Mouse (Mus musculus) hindbrain, embryonic 16.5 days (tissue): ENCODE measurements around the gene Galnt2. TPM values are rescaled to one million over a fixed set of nuclear protein-coding genes. Genes with fewer than 3 reads are reported as not detected.

Experiments used
- ATAC-seq: fragments of 200-750 bp; cut with Nextera tagmentation; 2 replicates; pipeline ENCODE4 v1.8.0; 2017; ENCODE audit warnings: moderate TSS enrichment, moderate library complexity
- H3K27ac ChIP-seq: fragments of 300-500 bp; sonication (generic); 2 replicates; pipeline ENCODE4 v1.5.1; 2014; ENCODE audit warnings: low read depth, mild to moderate bottlenecking, control low read depth, low read length, moderate library complexity
- H3K27me3 ChIP-seq: fragments of 300-500 bp; sonication (generic); replicated peaks from 2 replicates; pipeline ENCODE4 v1.6.1; 2014; ENCODE audit warnings: low read length; ENCODE audit not compliant: control insufficient read depth, insufficient read depth
- H3K36me3 ChIP-seq: fragments of 300-500 bp; sonication (generic); 2 replicates; pipeline ENCODE4 v1.6.1; 2014; ENCODE audit warnings: mild to moderate bottlenecking, low read length, moderate library complexity, mixed read lengths; ENCODE audit not compliant: control insufficient read depth, insufficient read depth
- H3K4me1 ChIP-seq: fragments of 300-500 bp; sonication (generic); 2 replicates; pipeline ENCODE4 v1.6.1; 2014; ENCODE audit warnings: low read depth, low read length; ENCODE audit not compliant: control insufficient read depth, insufficient read depth
- H3K4me2 ChIP-seq: fragments of 300-500 bp; sonication (generic); 2 replicates; pipeline ENCODE4 v1.6.1; 2014; ENCODE audit warnings: mild to moderate bottlenecking, low read length, control low read depth, moderate library complexity
- H3K4me3 ChIP-seq: fragments of 300-500 bp; sonication (generic); 2 replicates; pipeline ENCODE4 v1.5.1; 2014; ENCODE audit warnings: mild to moderate bottlenecking, low read length, control low read depth, moderate library complexity
- H3K9ac ChIP-seq: fragments of 300-500 bp; sonication (generic); 2 replicates; pipeline ENCODE4 v1.6.1; 2014; ENCODE audit warnings: low read depth, mild to moderate bottlenecking, control low read depth, low read length, moderate library complexity
- H3K9me3 ChIP-seq: fragments of 300-500 bp; sonication (generic); 2 replicates; pipeline ENCODE4 v1.6.1; 2014; ENCODE audit warnings: mild to moderate bottlenecking, low read length, moderate library complexity; ENCODE audit not compliant: control insufficient read depth
- WGBS: fragments of 180-500 bp; shearing (Covaris S2); extraction: QIAGEN DNeasy Blood & Tissue Kit; methylation state at CpG from one replicate; pipeline ENCODE4 v1.1.7; 2014; 5-methylcytosine and 5-hydroxymethylcytosine counted together
- polyA plus RNA-seq: library from polyadenylated mRNA; unstranded; fragments of >200 nt; fragmentation: Nextera tagmentation; extraction: Ambion mirVana; gene quantifications from 2 replicates; pipeline ENCODE4 v1.2.1, GENCODE M21; 2015

The Galnt2 gene
- polyA plus RNA-seq, 1 experiment from 2014 or later, result 33.8 TPM

GRCm38 (mm10) chr8:124331706-124332105, 100.5 kb downstream of the Galnt2 start:
- Histone ChIP-seq H3K4me1 (no peaks in the 10 kb centered on the region), H3K4me2 (no peak overlapping the region), H3K9me3 (no peaks in the 10 kb centered on the region), H3K9ac (no peak overlapping the region), H3K4me3 (no peak overlapping the region), H3K27me3 (no peaks in the 10 kb centered on the region), H3K36me3 (peaks cover 30% of the 10 kb centered on the region), H3K27ac (no peak overlapping the region)
- 58% methylated on average over 11 of the region's 11 CpGs for WGBS
- ATAC-seq, result no peak

GRCm38 (mm10) chr8:124336302-124336701, 105.1 kb downstream of the Galnt2 start:
- 94% methylated on average over 13 of the region's 13 CpGs for WGBS
- ATAC-seq, result no peak
- no peak overlapping the region for H3K4me3 ChIP-seq
- H3K4me2 ChIP-seq, result no peak overlapping the region
- H3K9ac ChIP-seq, result no peak overlapping the region
- H3K27ac ChIP-seq, result no peak overlapping the region
- no peaks in the 10 kb centered on the region for H3K27me3 ChIP-seq
- no peaks in the 10 kb centered on the region for H3K9me3 ChIP-seq
- H3K36me3 ChIP-seq, result peaks cover 45% of the 10 kb centered on the region
- H3K4me1 ChIP-seq, result peaks cover 6% of the 10 kb centered on the region

- no peak overlapping the region for H3K9ac ChIP-seq
- H3K4me2 ChIP-seq, result no peak overlapping the region
- 85% methylated on average over 3 of the region's 3 CpGs for WGBS
- H3K4me1 ChIP-seq, result peaks cover 6% of the 10 kb centered on the region
- no peak overlapping the region for H3K4me3 ChIP-seq
- no peaks in the 10 kb centered on the region for H3K27me3 ChIP-seq
- H3K36me3 ChIP-seq, result peaks cover 40% of the 10 kb centered on the region
- H3K9me3 ChIP-seq, result no peaks in the 10 kb centered on the region
- H3K27ac ChIP-seq, result no peak overlapping the region
- ATAC-seq, result no peak
Observed at GRCm38 (mm10) chr8:124339742-124340141, 108.6 kb downstream of the Galnt2 start.

- WGBS, result 54% methylated on average over 17 of the region's 17 CpGs
- H3K36me3 ChIP-seq, result peaks cover 35% of the 10 kb centered on the region
Observed at GRCm38 (mm10) chr8:124340360-124341068, 109.3 kb downstream of the Galnt2 start.

GRCm38 (mm10) chr8:124343151-124343550, 112.0 kb downstream of the Galnt2 start:
- no peak overlapping the region for H3K4me3 ChIP-seq
- no peak overlapping the region for H3K27ac ChIP-seq
- H3K36me3 ChIP-seq, result peaks cover 18% of the 10 kb centered on the region
- H3K4me2 ChIP-seq, result no peak overlapping the region
- no peak overlapping the region for H3K9ac ChIP-seq
- WGBS, result 95% methylated on average over 15 of the region's 15 CpGs
- H3K9me3 ChIP-seq, result no peaks in the 10 kb centered on the region
- ATAC-seq, result no peak
- no peaks in the 10 kb centered on the region for H3K27me3 ChIP-seq
- H3K4me1 ChIP-seq, result peaks cover 6% of the 10 kb centered on the region

More at GRCm38 (mm10) chr8:124340360-124341068, 109.3 kb downstream of the Galnt2 start:
- Histone ChIP-seq H3K4me3 (no peak overlapping the region), H3K9me3 (no peaks in the 10 kb centered on the region), H3K4me2 (no peak overlapping the region), H3K9ac (no peak overlapping the region), H3K27ac (no peak overlapping the region; the same call in 1 of the 2 replicates), H3K4me1 (peaks cover 6% of the 10 kb centered on the region), H3K27me3 (no peaks in the 10 kb centered on the region)
- peak; percentile 79 for ATAC-seq

GRCm38 (mm10) chr8:124343991-124344390, 112.8 kb downstream of the Galnt2 start:
- no peak overlapping the region for H3K4me2 ChIP-seq
- H3K27me3 ChIP-seq, result no peaks in the 10 kb centered on the region
- peaks cover 10% of the 10 kb centered on the region; the same call in 1 of the 2 replicates for H3K36me3 ChIP-seq
- WGBS, result 80% methylated on average over 12 of the region's 12 CpGs
- H3K4me1 ChIP-seq, result peaks cover 6% of the 10 kb centered on the region
- H3K9ac ChIP-seq, result no peak overlapping the region
- ATAC-seq, result no peak
- H3K9me3 ChIP-seq, result no peaks in the 10 kb centered on the region
- no peak overlapping the region for H3K27ac ChIP-seq
- H3K4me3 ChIP-seq, result no peak overlapping the region

GRCm38 (mm10) chr8:124345098-124345497, 113.9 kb downstream of the Galnt2 start:
- H3K9ac ChIP-seq, result no peak overlapping the region
- peaks cover 9% of the 10 kb centered on the region; the same call in 1 of the 2 replicates for H3K36me3 ChIP-seq
- WGBS, result 75% methylated on average over 10 of the region's 10 CpGs
- H3K27ac ChIP-seq, result no peak overlapping the region
- no peak overlapping the region for H3K4me2 ChIP-seq
- no peak for ATAC-seq
- H3K27me3 ChIP-seq, result no peaks in the 10 kb centered on the region
- H3K4me1 ChIP-seq, result peaks cover 5% of the 10 kb centered on the region
- H3K9me3 ChIP-seq, result no peaks in the 10 kb centered on the region
- H3K4me3 ChIP-seq, result no peak overlapping the region

GRCm38 (mm10) chr8:124346852-124347523, 115.8 kb downstream of the Galnt2 start:
- peaks cover 7% of the 10 kb centered on the region; the same call in 1 of the 2 replicates for H3K36me3 ChIP-seq
- H3K4me3 ChIP-seq, result no peak overlapping the region
- 45% methylated on average over 19 of the region's 19 CpGs for WGBS
- H3K27ac ChIP-seq, result no peak overlapping the region
- ATAC-seq, result peak; percentile 70
- no peaks in the 10 kb centered on the region for H3K9me3 ChIP-seq
- no peaks in the 10 kb centered on the region for H3K27me3 ChIP-seq
- H3K4me2 ChIP-seq, result no peak overlapping the region
- no peaks in the 10 kb centered on the region for H3K4me1 ChIP-seq
- H3K9ac ChIP-seq, result no peak overlapping the region

- no peaks in the 10 kb centered on the region for H3K4me1 ChIP-seq
- no peak overlapping the region for H3K9ac ChIP-seq
- 43% methylated on average over 1 of the region's 1 CpGs for WGBS
- H3K27ac ChIP-seq, result no peak overlapping the region
- no peak overlapping the region for H3K4me3 ChIP-seq
- peaks cover 7% of the 10 kb centered on the region; the same call in 1 of the 2 replicates for H3K36me3 ChIP-seq
- H3K4me2 ChIP-seq, result no peak overlapping the region
- no peaks in the 10 kb centered on the region for H3K27me3 ChIP-seq
- H3K9me3 ChIP-seq, result no peaks in the 10 kb centered on the region
- ATAC-seq, result no peak
Observed at GRCm38 (mm10) chr8:124348087-124348486, 116.9 kb downstream of the Galnt2 start.
